Mouse (Mus musculus) right cerebral cortex, postnatal 25 days (tissue): Measurements from ENCODE around the gene AI481877.
"Not testable (repeated sequence)": the region's sequence is repeated elsewhere in the genome, so short reads cannot be mapped to it uniquely, and the experiment has no call there.

Source experiments
- DNase-seq: peaks from one replicate; pipeline ENCODE4 v3.0.0; 2022

The AI481877 gene

DNA sequence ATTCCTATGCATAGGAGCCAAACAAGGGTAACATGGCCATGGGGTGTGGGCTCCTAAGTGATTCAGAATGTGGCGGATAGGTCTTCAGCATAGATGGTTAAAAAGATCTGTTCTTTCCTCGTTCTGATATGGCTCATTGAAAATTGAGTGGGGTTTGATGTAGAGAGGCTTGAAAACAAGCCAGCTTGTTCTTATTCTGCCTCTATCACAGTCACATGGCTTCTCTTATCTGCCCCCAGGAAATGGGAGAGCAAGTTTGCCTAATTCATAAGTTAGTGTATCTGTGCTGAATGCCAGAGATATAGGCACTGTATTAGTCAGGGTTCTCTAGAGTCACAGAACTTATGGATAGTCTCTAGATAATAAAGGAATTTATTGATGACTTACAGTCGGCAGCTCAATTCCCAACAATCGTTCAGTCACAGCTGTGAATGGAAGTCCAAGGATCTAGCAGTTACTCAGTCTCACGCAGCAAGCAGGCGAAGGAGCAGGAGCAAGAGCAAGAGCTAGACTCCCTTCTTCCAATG is at the start of gene AI481877:
Gene AI481877, minus strand, starts transcription at position 477 of the 527 bp plus-strand sequence.
- DNase-seq, result not testable (repeated sequence)

DNA sequence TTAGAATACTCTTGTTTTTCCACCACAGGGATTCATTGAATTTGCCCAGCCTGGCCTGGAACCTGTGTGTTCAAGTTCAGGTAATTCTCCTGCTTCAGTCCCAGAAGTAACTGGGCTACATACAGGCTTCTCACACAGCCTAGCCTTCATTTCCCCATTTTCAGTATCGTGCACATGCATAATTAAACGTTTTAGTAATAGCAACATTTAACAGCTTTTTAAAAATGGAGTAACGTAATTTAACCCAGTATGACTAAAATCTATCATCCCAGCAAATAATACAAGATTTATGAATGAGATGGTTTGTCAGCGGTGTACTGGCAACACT is 49.7 kb upstream of the AI481877 start:
- no peak for DNase-seq

DNA sequence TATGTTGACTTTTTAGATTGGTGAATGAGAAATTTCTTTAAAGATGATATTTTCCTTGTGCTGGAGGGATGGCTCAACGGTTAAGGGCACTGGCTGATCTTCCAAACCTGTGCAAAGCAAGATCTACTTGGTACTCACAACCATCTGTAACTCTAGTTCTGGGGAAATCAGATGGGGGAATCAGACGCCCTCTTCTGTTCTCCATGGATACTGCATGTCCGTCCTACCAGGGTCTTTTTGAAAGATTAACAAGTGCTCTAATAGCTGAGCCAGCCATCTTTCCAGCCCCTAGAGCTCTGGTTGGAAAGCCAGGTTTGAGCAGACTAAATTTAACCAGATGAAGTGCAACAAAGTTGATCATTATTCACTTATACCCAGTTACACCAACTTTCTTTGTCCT is 48.5 kb upstream of the AI481877 start:
- no peak for DNase-seq

DNA sequence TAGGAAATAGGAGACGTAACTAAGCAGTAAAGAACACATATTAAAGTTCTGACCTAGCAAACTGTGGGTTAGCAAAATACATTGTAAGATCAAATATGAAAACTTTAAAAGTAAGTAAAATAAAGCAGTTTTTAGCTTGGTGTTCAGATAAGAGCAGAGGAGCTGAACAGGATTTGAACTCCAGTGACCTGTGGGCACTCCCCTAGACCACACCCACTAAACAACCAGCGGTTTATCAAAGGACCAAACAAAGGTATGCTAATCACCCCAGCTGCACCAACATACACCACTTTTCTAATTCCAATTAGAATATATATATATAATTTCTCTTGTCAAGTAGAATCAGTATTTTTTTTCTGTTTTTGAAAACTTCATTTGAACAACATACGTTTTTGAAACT is 46.9 kb upstream of the AI481877 start:
- DNase-seq, result no peak

DNA sequence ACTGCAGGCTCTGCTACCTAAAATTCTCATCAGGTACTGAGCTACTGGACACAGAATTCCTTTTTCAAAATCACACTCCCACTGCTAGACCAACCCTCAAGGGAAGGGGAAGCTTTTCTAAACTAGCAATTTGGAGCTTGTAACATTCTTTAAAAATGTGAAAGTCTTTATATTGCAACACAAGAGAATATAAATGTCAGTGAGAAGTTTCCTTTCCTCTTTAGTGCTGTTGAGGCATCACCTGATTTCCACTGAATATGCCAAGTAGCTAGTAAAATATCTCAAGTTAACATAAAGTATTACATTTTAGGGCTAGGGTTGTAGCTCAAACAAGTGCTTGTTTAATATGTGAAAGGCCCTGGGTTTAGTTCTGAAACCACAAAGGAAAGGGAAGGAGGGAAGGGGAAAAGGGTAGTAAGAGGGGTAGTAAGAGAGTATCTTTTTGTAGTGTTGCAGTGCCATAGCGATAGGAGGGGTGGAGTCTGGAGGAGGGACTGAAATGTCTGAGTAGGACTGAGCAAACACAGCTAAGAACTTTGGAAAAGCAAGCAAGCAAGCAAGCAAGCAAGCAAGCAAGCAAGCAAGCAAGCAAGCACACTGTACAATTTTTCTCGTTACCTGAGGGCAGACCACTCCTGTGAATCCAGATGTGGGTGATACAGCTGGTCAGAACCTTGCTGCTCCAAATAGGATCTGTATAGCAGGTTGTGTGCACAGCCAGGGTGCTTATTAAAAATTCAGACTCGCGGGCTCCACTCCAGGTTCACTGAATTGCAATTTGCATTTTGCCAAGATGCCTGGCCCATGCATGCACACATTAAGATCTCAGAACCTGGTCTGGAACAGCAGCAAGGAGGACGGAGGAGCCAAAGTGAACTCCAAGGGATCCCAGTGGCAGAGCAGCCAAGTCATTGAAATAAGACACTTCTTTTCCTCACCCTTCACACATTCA is 42.8 kb upstream of the AI481877 start:
- no peak for DNase-seq

DNA sequence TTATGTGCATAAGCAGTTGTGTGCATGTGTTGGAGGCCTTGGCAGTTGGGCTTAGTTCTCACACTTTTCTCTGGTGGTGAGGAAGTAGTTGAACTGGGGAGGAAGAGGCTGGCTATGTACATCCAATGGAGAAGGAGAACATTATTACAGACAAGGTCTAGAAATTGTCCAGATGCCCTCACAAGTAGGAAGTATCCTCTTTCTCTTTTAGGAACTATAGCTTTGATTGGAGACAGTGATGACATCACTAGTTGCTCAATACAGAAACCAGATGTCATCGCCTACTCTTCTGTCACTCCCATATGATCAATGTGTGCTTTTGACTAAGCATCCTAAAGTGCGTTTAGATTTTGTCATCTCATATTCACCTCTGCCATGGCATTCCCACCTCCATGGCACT is 38.8 kb upstream of the AI481877 start:
- DNase-seq, result no peak

DNA sequence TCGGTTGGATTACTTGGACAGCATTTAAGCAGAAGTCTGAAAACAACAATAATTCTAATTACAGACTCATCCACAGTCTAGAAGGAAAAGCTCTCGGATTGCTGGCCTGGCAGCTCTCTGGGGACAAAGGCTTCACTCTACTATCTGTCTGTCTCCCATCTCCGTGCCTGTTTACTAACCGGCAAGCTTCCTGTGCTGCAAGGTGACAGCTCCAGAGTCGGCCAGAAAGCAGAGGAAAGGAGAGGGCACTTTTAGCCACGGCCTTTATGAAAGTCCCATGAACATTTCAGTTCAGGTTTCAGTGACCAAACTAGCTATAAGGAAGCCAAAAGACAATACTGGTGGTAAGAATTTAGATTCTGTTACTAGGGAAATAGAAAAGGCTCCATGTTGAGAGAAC is 37.1 kb upstream of the AI481877 start:
- no peak for DNase-seq

DNA sequence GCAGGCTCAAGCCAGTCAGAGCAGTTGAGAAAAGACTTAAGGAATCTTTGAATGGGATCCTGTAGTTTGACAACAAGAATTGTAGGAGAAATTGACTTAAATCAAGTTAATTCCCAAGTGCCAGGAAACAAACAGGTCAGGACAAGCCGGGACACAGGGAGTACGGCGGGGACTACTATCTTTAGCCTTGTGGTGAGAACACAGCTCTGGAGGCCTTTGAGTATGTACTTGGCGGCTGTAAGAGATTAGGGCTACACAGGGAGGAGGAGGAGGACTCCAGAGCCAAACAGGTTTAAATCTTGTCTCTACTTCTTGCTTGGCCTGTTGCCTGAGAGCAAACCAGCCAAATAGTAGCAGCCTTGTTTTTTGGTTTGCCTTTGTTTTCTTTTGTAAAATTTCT is 36.2 kb upstream of the AI481877 start:
- no peak for DNase-seq

DNA sequence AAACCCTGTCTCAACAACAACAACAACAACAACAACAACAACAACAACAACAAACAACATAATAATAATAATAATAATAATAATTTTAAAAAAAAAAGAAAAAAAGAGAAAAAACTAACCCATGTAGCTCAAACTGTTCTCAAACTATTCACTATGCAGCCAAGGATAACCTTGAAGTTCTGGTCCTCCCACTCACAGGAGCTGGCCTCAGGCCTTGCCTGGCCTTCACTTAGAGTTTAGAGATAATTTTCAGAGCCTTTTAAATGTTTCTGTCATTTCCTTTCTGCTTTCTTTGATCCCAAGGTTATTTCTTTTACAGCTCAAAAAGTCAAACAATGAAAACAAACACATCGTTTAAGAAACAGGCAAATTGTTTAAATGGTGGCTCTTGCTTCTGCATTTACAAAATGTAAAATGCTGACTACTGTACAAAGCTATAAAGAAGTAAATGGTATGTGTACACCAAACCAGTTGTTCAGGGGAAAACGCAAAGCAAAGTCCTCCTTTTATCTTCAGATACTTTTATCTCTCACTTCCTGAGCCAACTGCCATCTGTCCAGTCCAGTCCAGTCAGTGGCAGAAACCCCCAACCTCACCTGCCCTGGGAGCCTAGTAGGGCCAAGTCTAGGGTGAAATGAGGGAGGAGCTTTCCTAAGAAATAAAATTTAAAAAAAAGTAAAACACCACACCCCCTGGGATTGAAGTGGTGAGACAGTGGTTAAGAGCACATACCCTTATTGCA is 34.6 kb upstream of the AI481877 start:
- DNase-seq, result no peak

DNA sequence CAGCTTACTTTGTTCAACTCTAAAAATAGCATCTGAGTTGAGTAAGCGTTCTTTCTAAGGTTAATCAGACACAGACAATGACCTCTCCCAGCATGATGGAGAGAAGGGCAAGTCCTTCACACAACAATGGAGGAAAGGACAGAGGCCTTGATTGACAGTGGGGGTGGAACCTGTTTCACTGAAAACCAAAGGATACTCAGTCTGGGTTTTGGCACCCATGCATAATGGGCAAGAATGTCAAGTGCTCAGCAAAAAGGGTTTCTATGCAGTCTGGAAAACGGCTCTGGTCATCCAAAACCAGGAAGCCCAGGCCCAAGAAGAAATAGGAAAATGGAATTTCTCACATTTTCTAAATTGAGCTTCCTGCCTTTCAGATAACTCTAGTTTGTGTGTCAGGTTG is 33.8 kb upstream of the AI481877 start:
- DNase-seq, result no peak

DNA sequence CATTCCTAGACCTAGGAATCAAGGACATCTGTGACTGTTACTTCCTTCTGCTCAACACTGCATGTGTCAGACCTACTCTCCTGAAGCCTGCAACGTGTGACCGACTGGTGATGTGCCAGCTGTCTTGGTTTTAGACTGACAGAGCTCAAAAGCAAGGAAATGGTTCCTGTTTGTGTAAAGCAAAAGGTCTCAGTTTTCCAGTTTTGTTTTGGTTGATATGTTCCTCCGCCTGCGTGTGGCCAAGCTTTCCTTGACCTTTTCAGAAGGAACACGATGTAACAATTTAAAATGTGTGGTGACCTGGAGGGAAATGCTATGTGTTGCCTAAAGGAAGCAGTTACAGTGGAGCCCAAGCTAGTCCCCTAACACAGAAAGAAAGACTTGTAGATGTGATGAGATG is 31.2 kb upstream of the AI481877 start:
- no peak for DNase-seq

DNA sequence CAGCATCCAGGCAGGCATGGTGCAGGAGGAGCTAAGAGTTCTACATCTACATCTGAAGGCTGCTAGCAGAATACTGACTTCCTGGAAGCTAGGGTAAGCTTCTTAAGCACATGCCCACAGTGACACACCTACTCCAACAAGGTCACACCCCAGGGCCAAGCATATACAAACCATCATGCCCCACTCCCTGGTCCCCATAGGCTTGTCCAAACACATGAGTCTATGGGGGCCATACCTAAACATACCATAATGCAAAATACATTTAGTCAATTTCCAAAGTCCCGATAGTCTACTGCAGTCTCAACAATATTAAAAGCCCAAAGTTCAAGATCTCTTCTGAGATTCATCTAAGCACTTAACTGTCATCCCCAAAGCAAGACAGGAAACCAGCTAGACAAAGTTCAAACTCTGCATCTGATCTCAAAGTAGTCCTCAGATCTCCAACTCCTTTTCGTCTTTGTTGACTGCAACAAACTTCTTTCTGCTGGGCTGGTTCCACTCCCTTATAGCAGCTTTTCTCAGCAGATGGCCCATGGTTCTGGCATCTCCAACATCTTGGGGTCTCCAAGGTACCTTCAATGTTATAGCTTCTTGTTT is 28.6 kb upstream of the AI481877 start:
- DNase-seq, result no peak

DNA sequence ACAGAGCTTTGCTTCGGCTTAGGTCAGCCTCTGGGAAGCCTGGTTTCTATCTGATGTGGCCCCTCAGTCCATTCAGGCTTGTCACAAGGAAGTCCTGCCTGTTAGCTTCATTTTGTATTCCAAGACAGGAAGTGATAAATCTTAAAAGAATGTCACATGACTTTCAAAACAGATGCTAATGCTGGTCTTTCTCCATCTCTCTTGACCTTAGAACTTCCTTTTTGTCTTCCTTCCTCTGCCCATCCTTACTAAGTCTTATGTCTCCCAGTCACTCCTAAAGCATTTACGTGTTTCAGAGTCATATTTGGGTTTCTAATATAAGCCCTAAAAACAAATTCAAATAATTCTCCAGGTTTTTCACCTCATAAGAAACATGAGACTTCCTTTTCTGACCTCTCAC is 25.3 kb upstream of the AI481877 start:
- DNase-seq, result no peak

DNA sequence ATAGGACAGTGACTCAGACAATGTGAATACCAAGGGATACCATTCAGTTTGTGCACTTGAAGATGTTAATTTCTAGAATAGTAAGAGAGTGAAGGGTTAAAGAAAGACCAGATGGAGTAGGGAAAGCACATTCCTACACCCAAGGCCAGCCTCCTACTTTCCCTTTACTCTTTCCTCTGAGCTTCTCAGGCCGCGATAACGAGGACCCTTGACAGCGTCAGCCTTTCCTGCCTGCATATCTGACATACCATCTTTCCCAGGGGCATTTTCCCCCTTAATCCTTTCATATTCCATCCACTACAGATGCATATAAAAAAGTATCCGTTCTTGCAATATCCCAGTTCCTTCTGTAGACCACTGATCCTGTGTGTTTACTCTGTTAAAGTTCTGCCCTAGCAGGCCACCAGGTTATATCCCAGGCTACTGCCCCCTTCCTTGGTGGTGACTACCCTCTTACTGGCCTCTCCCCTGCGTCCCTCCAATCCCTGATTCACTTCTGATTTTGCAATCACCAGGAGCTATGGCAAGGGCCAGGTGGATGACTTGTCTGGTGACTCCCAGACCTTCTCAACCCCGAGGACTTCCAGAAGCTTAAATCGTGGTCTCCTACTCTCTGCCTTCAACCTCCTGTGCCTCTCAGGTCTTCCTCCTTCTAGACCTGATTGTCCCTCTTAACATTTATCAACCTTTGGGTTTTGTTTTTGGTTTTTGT is 22.3 kb upstream of the AI481877 start:
- DNase-seq, result no peak

DNA sequence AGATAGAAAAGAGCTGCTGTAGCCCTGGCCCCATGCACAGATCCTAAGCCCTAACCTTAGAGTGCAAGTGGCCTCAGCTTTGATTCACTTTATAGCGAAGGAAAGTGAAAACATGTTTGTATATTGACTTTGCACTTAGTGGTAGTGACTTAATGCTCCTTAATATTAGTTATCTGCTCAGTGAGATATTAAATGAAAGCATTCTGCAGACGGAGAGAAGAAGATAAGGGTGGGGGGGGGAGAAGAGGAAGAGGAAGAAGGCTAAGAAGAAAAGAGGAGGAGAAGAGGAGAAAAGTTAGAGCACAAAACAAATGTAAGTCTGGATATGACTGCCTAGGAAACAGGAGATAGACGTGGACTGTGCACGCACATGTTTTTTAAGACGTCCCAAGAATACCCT is 21.5 kb upstream of the AI481877 start:
- no peak for DNase-seq

DNA sequence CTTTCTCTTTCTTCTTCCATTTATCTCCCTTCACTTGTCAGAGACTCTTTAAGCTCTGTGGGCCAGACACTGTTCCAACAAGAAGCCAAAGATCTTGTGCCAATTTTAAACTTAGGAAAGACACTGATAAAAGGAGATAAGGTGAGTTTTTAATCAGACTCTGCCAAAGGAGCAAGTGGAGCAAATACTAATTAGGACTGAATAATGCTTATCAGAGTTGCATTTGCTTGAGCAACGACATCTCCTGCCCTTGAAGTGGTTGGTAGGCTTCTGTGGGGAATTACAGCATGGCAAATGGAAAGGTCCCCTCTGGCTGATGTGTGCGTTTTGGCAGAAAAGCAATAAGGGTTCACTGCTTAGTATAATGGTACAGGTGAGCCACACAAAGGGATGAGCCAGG is 18.9 kb upstream of the AI481877 start:
- no peak for DNase-seq

DNA sequence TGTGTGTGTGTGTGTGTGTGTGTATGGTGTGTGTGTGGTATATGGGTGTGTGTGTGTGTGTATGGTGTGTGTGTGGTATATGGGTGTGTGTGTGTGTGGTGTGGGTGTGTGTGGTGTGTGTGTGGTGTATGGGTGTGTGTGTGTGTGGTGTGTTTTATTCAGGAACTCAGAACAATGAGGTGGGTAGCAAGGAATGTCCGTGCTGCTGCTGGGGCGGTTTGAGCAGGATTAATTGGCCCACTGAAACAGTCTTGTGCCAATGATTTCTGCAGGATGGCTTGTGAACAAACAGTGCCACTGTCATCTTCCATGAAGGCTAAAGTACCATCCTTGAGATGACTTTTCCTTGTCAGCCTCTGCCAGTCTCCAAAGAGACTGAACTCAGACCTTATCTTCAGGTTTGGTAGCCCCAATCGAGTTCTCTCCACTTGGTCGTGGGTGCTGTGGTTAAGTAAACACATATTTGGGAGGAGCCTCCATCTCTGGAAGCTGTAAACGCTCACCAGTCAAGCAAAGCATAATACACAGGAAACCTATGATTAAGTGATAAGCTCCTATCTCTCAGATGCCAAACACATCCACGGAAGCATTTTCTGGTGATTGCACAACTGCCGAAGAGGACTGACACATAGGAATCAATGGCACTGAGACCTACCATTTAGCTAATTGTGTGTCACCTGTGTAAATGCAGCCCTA is 18.3 kb upstream of the AI481877 start:
- no peak for DNase-seq

DNA sequence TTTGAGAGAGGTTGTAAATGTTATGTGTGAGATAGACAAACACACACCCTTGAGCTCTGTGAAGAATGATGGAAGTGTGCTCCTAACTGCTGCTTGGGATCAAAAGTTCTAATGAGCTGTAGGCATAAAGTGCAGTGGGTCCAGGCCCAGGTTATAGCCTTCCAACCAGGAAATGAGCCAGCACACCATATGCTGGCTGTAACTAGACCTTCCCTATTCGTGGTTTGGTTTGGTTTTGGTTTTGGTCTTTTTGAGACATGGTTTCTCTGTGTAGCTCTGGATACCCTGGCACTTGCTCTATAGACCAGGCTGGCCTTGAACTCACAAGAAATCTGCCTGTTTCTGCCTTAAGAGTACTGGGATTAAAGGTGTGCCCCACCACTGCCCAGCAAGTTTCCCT is 13.2 kb upstream of the AI481877 start:
- no peak for DNase-seq

DNA sequence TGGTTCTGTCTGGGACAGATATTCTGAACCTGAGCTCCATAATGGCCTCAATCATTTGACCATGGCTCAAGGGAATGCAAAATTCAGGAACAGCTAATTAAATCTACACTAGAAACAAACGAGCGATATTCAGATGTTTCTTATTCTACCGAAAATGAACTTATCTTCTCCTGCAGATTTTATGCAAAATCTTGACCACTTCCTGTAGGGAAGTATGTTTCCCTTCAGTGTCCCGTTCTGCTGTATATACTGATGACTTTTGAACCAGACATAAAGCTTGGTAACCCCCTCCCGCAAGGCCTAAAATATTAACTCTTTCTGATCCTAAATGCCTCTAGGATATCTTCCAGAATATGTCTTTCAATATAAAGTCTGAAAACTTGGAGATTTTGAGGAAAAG is 12.1 kb upstream of the AI481877 start:
- DNase-seq, result no peak

DNA sequence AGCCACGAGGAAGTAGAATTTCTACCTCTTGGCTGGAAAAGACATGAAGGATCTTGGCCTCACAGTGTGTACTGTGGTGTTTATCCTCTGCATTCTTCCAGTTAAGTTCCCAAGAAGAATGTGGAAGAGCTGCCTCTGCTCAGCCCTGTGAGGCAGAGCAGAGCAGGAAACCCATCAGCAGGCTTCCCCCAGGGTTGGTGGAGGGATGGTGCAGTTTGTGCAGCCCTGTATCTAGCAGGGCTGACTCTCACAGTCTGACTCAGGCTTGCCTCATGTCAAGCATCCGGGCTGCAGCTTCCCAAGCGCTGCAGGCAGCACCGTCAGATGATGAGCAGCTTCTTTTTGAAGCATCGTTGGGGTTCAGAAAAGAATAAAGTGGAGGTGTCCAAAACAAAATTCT is 10.3 kb upstream of the AI481877 start:
- no peak for DNase-seq

DNA sequence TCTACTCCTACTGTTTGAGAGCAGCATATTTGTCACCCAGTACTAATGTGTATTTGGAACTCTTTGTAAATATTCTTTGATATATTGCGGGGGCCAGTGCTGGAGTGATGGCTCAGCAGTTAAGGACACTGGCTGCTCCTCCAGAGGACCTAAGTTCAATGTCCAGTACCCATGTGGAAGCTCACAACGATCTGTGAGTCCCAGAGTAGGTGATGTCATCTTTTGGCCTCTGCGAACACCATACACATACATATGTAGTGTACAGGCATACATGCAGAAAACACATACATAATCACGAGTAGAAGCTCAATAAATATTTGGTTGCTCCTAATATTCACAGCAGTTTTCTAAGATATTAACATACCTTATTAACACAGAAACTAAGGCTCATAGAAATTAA is 9.8 kb downstream of the AI481877 start:
- no peak for DNase-seq

DNA sequence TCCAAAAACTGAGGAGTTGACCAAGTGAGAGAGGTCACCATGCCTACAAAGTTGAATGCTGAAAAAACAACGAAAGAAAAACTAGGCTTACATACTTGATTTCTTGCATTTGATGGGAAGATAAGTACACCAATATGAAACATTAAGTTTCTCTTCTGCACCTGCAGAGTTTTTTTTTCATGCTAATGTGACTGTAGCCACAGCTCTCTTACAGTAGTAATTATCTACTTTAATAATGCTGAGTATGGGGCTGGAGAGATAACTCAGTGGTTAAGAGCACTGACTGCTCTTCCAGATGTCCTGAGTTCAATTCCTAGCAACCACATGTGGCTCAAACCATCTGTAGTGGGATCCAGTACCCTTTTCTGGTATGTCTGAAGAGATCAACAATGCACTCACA is 13.7 kb downstream of the AI481877 start:
- DNase-seq, result no peak
